Mouse (Mus musculus) liver, embryonic 11.5 days (tissue): ENCODE measurements around the gene Ehd2. TPM values are rescaled to one million over a fixed set of nuclear protein-coding genes. Genes with fewer than 3 reads are reported as not detected.

Experiments
- ATAC-seq: fragments of 200-750 bp; cut with Nextera tagmentation; replicated peaks from 2 replicates; pipeline ENCODE4 v1.8.0; 2017; ENCODE audit warnings: moderate number of reproducible peaks, mild to moderate bottlenecking, moderate TSS enrichment, moderate library complexity; ENCODE audit not compliant: low FRiP score
- DNase-seq: peaks from one replicate; pipeline ENCODE4 v3.0.0-alpha.2; 2017; ENCODE audit warnings: low spot score
- H3K27ac ChIP-seq: fragments of 300-500 bp; sonication (generic); 2 replicates; pipeline ENCODE4 v1.5.1; 2014; ENCODE audit warnings: mild to moderate bottlenecking, low read depth, low read length, control low read depth
- H3K27me3 ChIP-seq: fragments of 300-500 bp; sonication (generic); replicated peaks from 2 replicates; pipeline ENCODE4 v1.6.1; 2014; ENCODE audit warnings: low read length, mixed read lengths; ENCODE audit not compliant: control insufficient read depth, insufficient read depth
- H3K36me3 ChIP-seq: fragments of 300-500 bp; sonication (generic); 2 replicates; pipeline ENCODE4 v1.6.1; 2014; ENCODE audit warnings: mild to moderate bottlenecking, low read length, moderate library complexity, mixed read lengths; ENCODE audit not compliant: control insufficient read depth, insufficient read depth
- H3K4me1 ChIP-seq: fragments of 300-500 bp; sonication (generic); replicated peaks from 2 replicates; pipeline ENCODE4 v1.6.1; 2014; ENCODE audit warnings: low read length, mixed read lengths; ENCODE audit not compliant: control insufficient read depth, insufficient read depth
- H3K4me2 ChIP-seq: fragments of 300-500 bp; sonication (generic); 2 replicates; pipeline ENCODE4 v1.6.1; 2014; ENCODE audit warnings: mild to moderate bottlenecking, control low read depth, moderate library complexity
- H3K4me3 ChIP-seq: fragments of 300-500 bp; sonication (generic); 2 replicates; pipeline ENCODE4 v1.5.1; 2014; ENCODE audit warnings: low read depth, low read length, control low read depth
- H3K9ac ChIP-seq: fragments of 300-500 bp; sonication (generic); 2 replicates; pipeline ENCODE4 v1.6.1; 2014; ENCODE audit warnings: low read depth, low read length, control low read depth
- H3K9me3 ChIP-seq: fragments of 300-500 bp; sonication (generic); 2 replicates; pipeline ENCODE4 v1.6.1; 2016; ENCODE audit warnings: low read length, inconsistent platforms, mixed read lengths; ENCODE audit not compliant: control insufficient read depth
- WGBS: fragments of 180-500 bp; shearing (Covaris S2); extraction: QIAGEN DNeasy Blood & Tissue Kit; methylation state at CpG from one replicate; pipeline ENCODE4 v1.1.7; 2014; 5-methylcytosine and 5-hydroxymethylcytosine counted together
- polyA plus RNA-seq: library from polyadenylated mRNA; unstranded; fragments of >200 nt; fragmentation: Nextera tagmentation; extraction: Ambion mirVana; gene quantifications from 2 replicates; pipeline ENCODE4 v1.2.1, GENCODE M21; 2014

Gene Ehd2
- polyA plus RNA-seq, 1 experiment from 2014 or later = 7.5 TPM

GRCm38 (mm10) chr7:15948381-15948941 is 18.9 kb downstream of the Ehd2 start:
- H3K27ac ChIP-seq = 0 out of 2 replicates have a peak overlapping the region, but pooled peaks have one; percentile 48
- H3K4me3 ChIP-seq = peak overlapping the region; percentile 33
- H3K9me3 ChIP-seq = no peaks in the 10 kb centered on the region
- ATAC-seq = peak; percentile 65
- H3K4me1 ChIP-seq = peaks cover 34% of the 10 kb centered on the region
- H3K4me2 ChIP-seq = peak overlapping the region; percentile 73
- H3K27me3 ChIP-seq = peaks cover 10% of the 10 kb centered on the region
- H3K36me3 ChIP-seq = peaks cover 4% of the 10 kb centered on the region
- H3K9ac ChIP-seq = peak overlapping the region; percentile 57
- peak; percentile 86 for DNase-seq
- WGBS = 3% methylated on average over 23 of the region's 23 CpGs

- DNase-seq (no peak), ATAC-seq (no peak)
- Histone ChIP-seq H3K9ac (peak overlapping the region; percentile 48; the same call in 1 of the 2 replicates), H3K4me2 (peak overlapping the region; percentile 73), H3K4me1 (peaks cover 32% of the 10 kb centered on the region), H3K9me3 (no peaks in the 10 kb centered on the region), H3K4me3 (peak overlapping the region; percentile 33; the same call in 1 of the 2 replicates), H3K27me3 (peaks cover 10% of the 10 kb centered on the region), H3K27ac (0 out of 2 replicates have a peak overlapping the region, but pooled peaks have one; percentile 48), H3K36me3 (peaks cover 8% of the 10 kb centered on the region)
- 46% methylated on average over 4 of the region's 4 CpGs for WGBS
Observed at GRCm38 (mm10) chr7:15947653-15948260, 19.6 kb downstream of the Ehd2 start.

GRCm38 (mm10) chr7:15945721-15946536 is 21.4 kb downstream of the Ehd2 start, which contains the start of gene Nop53:
Gene Nop53, minus strand, starts transcription at chr7:15946074.
- H3K4me1 ChIP-seq = peaks cover 21% of the 10 kb centered on the region
- H3K9ac ChIP-seq = peak within 1 kb of the TSS; percentile 83
- H3K27me3 ChIP-seq = peaks cover 8% of the 10 kb centered on the region
- WGBS = 2% methylated on average over 59 of the region's 59 CpGs
- H3K4me2 ChIP-seq = peak within 1 kb of the TSS; percentile 96
- DNase-seq (peak; percentile 96), ATAC-seq (peak; percentile 86)
- no peaks in the 10 kb centered on the region for H3K9me3 ChIP-seq
- peak within 1 kb of the TSS; percentile 90 for H3K27ac ChIP-seq
- H3K36me3 ChIP-seq = peaks cover 26% of the 10 kb centered on the region
- H3K4me3 ChIP-seq = peak within 1 kb of the TSS; percentile 83

- H3K9me3 ChIP-seq = no peaks in the 10 kb centered on the region
- H3K4me2 ChIP-seq = peak overlapping the region; percentile 96
- WGBS = 6% methylated on average over 8 of the region's 8 CpGs
- peak overlapping the region; percentile 90 for H3K27ac ChIP-seq
- DNase-seq (no peak), ATAC-seq (no peak)
- H3K4me1 ChIP-seq = peaks cover 21% of the 10 kb centered on the region
- peaks cover 4% of the 10 kb centered on the region for H3K27me3 ChIP-seq
- peak overlapping the region; percentile 83 for H3K9ac ChIP-seq
- peaks cover 31% of the 10 kb centered on the region for H3K36me3 ChIP-seq
- peak overlapping the region; percentile 83 for H3K4me3 ChIP-seq
Observed at GRCm38 (mm10) chr7:15945211-15945610, 22.2 kb downstream of the Ehd2 start.

- DNase-seq (no peak), ATAC-seq (no peak)
- 93% methylated on average over 1 of the region's 1 CpGs for WGBS
- Histone ChIP-seq H3K27ac (no peak overlapping the region), H3K4me3 (peak overlapping the region; percentile 83), H3K9ac (no peak overlapping the region), H3K27me3 (no peaks in the 10 kb centered on the region), H3K4me2 (peak overlapping the region; percentile 96), H3K9me3 (no peaks in the 10 kb centered on the region), H3K4me1 (peaks cover 21% of the 10 kb centered on the region), H3K36me3 (peaks cover 40% of the 10 kb centered on the region)
Observed at GRCm38 (mm10) chr7:15944311-15944710, 23.1 kb downstream of the Ehd2 start.

GRCm38 (mm10) chr7:15938621-15939020 is 28.7 kb downstream of the Ehd2 start:
- no peak for DNase-seq
- Histone ChIP-seq H3K27me3 (no peaks in the 10 kb centered on the region), H3K4me1 (no peaks in the 10 kb centered on the region), H3K27ac (no peak overlapping the region), H3K9ac (no peak overlapping the region), H3K36me3 (peaks cover 59% of the 10 kb centered on the region), H3K4me2 (no peak overlapping the region), H3K4me3 (no peak overlapping the region), H3K9me3 (no peaks in the 10 kb centered on the region)
- 80% methylated on average over 3 of the region's 3 CpGs for WGBS
- ATAC-seq = no peak

- ATAC-seq = no peak
- peaks cover 51% of the 10 kb centered on the region for H3K36me3 ChIP-seq
- no peak overlapping the region for H3K9ac ChIP-seq
- no peak for DNase-seq
- no peak overlapping the region for H3K4me2 ChIP-seq
- WGBS = 79% methylated on average over 5 of the region's 5 CpGs
- no peak overlapping the region for H3K27ac ChIP-seq
- no peaks in the 10 kb centered on the region for H3K9me3 ChIP-seq
- H3K27me3 ChIP-seq = no peaks in the 10 kb centered on the region
- H3K4me3 ChIP-seq = no peak overlapping the region
- H3K4me1 ChIP-seq = no peaks in the 10 kb centered on the region
Observed at GRCm38 (mm10) chr7:15937491-15937890, 29.9 kb downstream of the Ehd2 start.

- H3K36me3 ChIP-seq = peaks cover 15% of the 10 kb centered on the region
- H3K4me1 ChIP-seq = no peaks in the 10 kb centered on the region
- H3K27me3 ChIP-seq = no peaks in the 10 kb centered on the region
- WGBS = 43% methylated on average over 16 of the region's 16 CpGs
- ATAC-seq = no peak
- DNase-seq = no peak
- no peak overlapping the region for H3K4me3 ChIP-seq
- H3K27ac ChIP-seq = no peak overlapping the region
- no peaks in the 10 kb centered on the region for H3K9me3 ChIP-seq
- H3K9ac ChIP-seq = no peak overlapping the region
- H3K4me2 ChIP-seq = no peak overlapping the region
Observed at GRCm38 (mm10) chr7:15933437-15934359, 33.7 kb downstream of the Ehd2 start.
